ENCODE assay signal across 21 mouse cellular contexts in genomic region chr3:27705056-27705455, GRCm38 (mm10). TPM values are rescaled to one million over a fixed set of nuclear protein-coding genes. Genes with fewer than 3 reads are reported as not detected.
DNase-seq lines count a peak whose midpoint lies in the region; ATAC-seq and TF ChIP-seq lines count a peak whose summit lies in the region.
"Had no signal": no experiment of that assay in that cellular context is flagged by ENCODE, and none has a peak within 500 bp of the region (broad histone marks: within the 10 kb centered on the region; RNA-seq: fewer than 3 reads in every experiment).

No protein-coding gene starts in this region.

- H3K4me1 ChIP-seq in heart, embryonic 16.5 days (ENCODE audit: control insufficient read depth, insufficient read depth, low read length) = peaks cover 46% of the 10 kb centered on the region
- H3K4me1 ChIP-seq in lung, embryonic 15.5 days = peaks cover 51% of the 10 kb centered on the region
- H3K4me1 ChIP-seq in stomach, embryonic 15.5 days = peaks cover 36% of the 10 kb centered on the region

- no peaks in the 10 kb centered on the region for H3K9me3 ChIP-seq in heart, embryonic 16.5 days (replicated peaks; ENCODE audit: control insufficient read depth, low read length)
- H3K9me3 ChIP-seq in lung, embryonic 15.5 days = no peaks in the 10 kb centered on the region
- H3K9me3 ChIP-seq in stomach, embryonic 15.5 days = no peaks in the 10 kb centered on the region
- H3K9me3 ChIP-seq: forebrain, embryonic 13.5 days; limb, embryonic 15.5 days; neural tube, embryonic 15.5 days had no signal

- intact Hi-C loops in gastrocnemius, adult 2 months (cut with DNase I) = loop anchor here (5.0 to 10.0 kb wide), 3 partner anchors 88 to 240 kb away; no protein-coding TSS in a partner anchor
- intact Hi-C loops in gastrocnemius, postnatal 36 days (cut with DNase I) = no loop called here
- intact Hi-C loops in heart, postnatal 25 days (cut with DNase I) = loop anchor here (5.0 kb wide), 1 partner anchor 48 kb away; no protein-coding TSS in a partner anchor

- no peak for DNase-seq in gastrocnemius, adult 2 months
- no peak for DNase-seq in gastrocnemius, postnatal 36 days
- no peak for DNase-seq in heart, postnatal 25 days (ENCODE audit: low spot score)
- no peak for DNase-seq in lung, adult 18-20 months
- DNase-seq in testis, postnatal 10 days (ENCODE audit: low spot score) = no peak
- DNase-seq: cerebellum, adult 9-10 months; gastrocnemius, postnatal 10 days; kidney, adult 2 months; midbrain, embryonic 14.5 days; spleen, adult 18-20 months; thymus, postnatal 14 days had no signal

- no peaks in the 10 kb centered on the region for H3K27me3 ChIP-seq in heart, embryonic 16.5 days (ENCODE audit: control insufficient read depth, insufficient read depth, low read length)
- no peaks in the 10 kb centered on the region for H3K27me3 ChIP-seq in lung, embryonic 15.5 days
- no peaks in the 10 kb centered on the region for H3K27me3 ChIP-seq in stomach, embryonic 15.5 days (replicated peaks)
- H3K27me3 ChIP-seq: CH12.LX; forebrain, embryonic 13.5 days; limb, embryonic 15.5 days; neural tube, embryonic 15.5 days had no signal

- TF ChIP-seq CTCF in gastrocnemius, adult 2 months (IDR thresholded peaks at IDR 0.05) = no peak

- H3K27ac ChIP-seq in gastrocnemius, adult 2 months = peak overlapping the region; percentile 41; the same call in 1 of the 2 replicates
- 0 out of 2 replicates have a peak overlapping the region, but pooled peaks have one; percentile 2 for H3K27ac ChIP-seq in heart, embryonic 16.5 days (ENCODE audit: low read length)
- H3K27ac ChIP-seq in lung, embryonic 15.5 days = peak overlapping the region; percentile 26; the same call in 1 of the 2 replicates
- no peak overlapping the region for H3K27ac ChIP-seq in stomach, embryonic 15.5 days
- H3K27ac ChIP-seq: forebrain, embryonic 13.5 days; limb, embryonic 15.5 days; neural tube, embryonic 15.5 days had no signal

- WGBS in heart, embryonic 16.5 days = 20% methylated on average over 4 of the region's 4 CpGs
- WGBS in lung, embryonic 15.5 days = 32% methylated on average over 4 of the region's 4 CpGs
- WGBS in stomach, embryonic 15.5 days = 50% methylated on average over 4 of the region's 4 CpGs

- H3K9ac ChIP-seq in heart, embryonic 16.5 days (ENCODE audit: low read length) = no peak overlapping the region
- H3K9ac ChIP-seq in lung, embryonic 15.5 days = no peak overlapping the region
- no peak overlapping the region for H3K9ac ChIP-seq in stomach, embryonic 15.5 days
- H3K9ac ChIP-seq: forebrain, embryonic 13.5 days; limb, embryonic 15.5 days; neural tube, embryonic 15.5 days had no signal

- H3K4me2 ChIP-seq in heart, embryonic 16.5 days (ENCODE audit: low read depth, low read length) = 0 out of 2 replicates have a peak overlapping the region, but pooled peaks have one; percentile 5
- H3K4me2 ChIP-seq in lung, embryonic 15.5 days = no peak overlapping the region
- peak overlapping the region; percentile 8; the same call in 1 of the 2 replicates for H3K4me2 ChIP-seq in stomach, embryonic 15.5 days
- H3K4me2 ChIP-seq: forebrain, embryonic 13.5 days; limb, embryonic 15.5 days; neural tube, embryonic 15.5 days had no signal

- no peak for ATAC-seq in heart, embryonic 16.5 days (replicated peaks; ENCODE audit: extremely low read depth, insufficient read depth, low FRiP score)
- ATAC-seq in lung, embryonic 15.5 days (ENCODE audit: borderline replicate concordance, extremely low read depth, low FRiP score, low TSS enrichment) = no peak
- ATAC-seq in stomach, embryonic 15.5 days (ENCODE audit: insufficient read depth, low FRiP score, low read depth) = no peak
- ATAC-seq: forebrain, embryonic 13.5 days; hindbrain, embryonic 16.5 days had no signal

- no peak overlapping the region for H3K4me3 ChIP-seq in gastrocnemius, adult 2 months
- H3K4me3 ChIP-seq in heart, embryonic 16.5 days (ENCODE audit: low read length) = no peak overlapping the region
- no peak overlapping the region for H3K4me3 ChIP-seq in lung, embryonic 15.5 days
- H3K4me3 ChIP-seq in stomach, embryonic 15.5 days (replicated peaks) = no peak overlapping the region
- H3K4me3 ChIP-seq: erythroblast, embryonic 14.5 days; forebrain, embryonic 13.5 days; limb, embryonic 15.5 days; neural tube, embryonic 15.5 days had no signal

- H3K36me3 ChIP-seq in heart, embryonic 16.5 days (ENCODE audit: control insufficient read depth, insufficient read depth) = no peaks in the 10 kb centered on the region
- 0 out of 2 replicates have a peak, but pooled peaks cover 5% of the 10 kb centered on the region for H3K36me3 ChIP-seq in lung, embryonic 15.5 days
- no peaks in the 10 kb centered on the region for H3K36me3 ChIP-seq in stomach, embryonic 15.5 days
- H3K36me3 ChIP-seq: neural tube, embryonic 15.5 days had no signal

RNA-seq across cellular contexts. Expression of gene Fndc3b, which starts 6.1 kb away (rescaled TPM):
- total RNA-seq in gastrocnemius, adult 2 months (2021) = 10 to 100 TPM; 13.8 to 24.9 TPM
- 10 to 100 TPM; 17.1 to 22.2 TPM for total RNA-seq in gastrocnemius, postnatal 36 days (2021)
- 21.7 and 24.4 TPM in 2 replicates for polyA plus RNA-seq in heart, embryonic 16.5 days (2015; fragmentation: Nextera tagmentation; extraction: Ambion mirVana)
- total RNA-seq in heart, postnatal 25 days (2021) = 10 to 100 TPM; 58.5 to 69.4 TPM
- polyA plus RNA-seq in lung, embryonic 15.5 days (2015; fragmentation: Nextera tagmentation; extraction: Ambion mirVana) = 33.5 and 35.7 TPM in 2 replicates
- polyA plus RNA-seq in stomach, embryonic 15.5 days (2015; fragmentation: Nextera tagmentation; extraction: Ambion mirVana) = 24.5 and 27.1 TPM in 2 replicates
- total RNA-seq: MEL had no signal
